ENCODE assay signal across 8 mouse cellular contexts in genomic region chr10:58396600-58396999, GRCm38 (mm10). TPM values are rescaled to one million over a fixed set of nuclear protein-coding genes. Genes with fewer than 3 reads are reported as not detected.
DNase-seq lines count a peak whose midpoint lies in the region; ATAC-seq and TF ChIP-seq lines count a peak whose summit lies in the region.

No protein-coding gene starts in this region.

- DNase-seq in layer of hippocampus, adult 2 months (ENCODE audit: low spot score in 2 of 2): no peak
- no peak for DNase-seq in layer of hippocampus, adult 9-11 months
- peak; percentile 94 for DNase-seq in brain, adult 2 months (ENCODE audit: low read depth, low spot score)
- peak; percentile 66 to 77 for DNase-seq in cerebellum, postnatal 14 days
- peak; percentile 26 to 52 for DNase-seq in heart, postnatal 14 days
- no peak for DNase-seq in retina, postnatal 1 day
- no peak for DNase-seq in kidney, postnatal 25 days

- TF ChIP-seq CTCF in layer of hippocampus, adult 2 months (conservative IDR thresholded peaks at IDR 0.05): no peak

- no peak overlapping the region for H3K4me3 ChIP-seq in layer of hippocampus, adult 2 months

- intact Hi-C loops in heart, postnatal 14 days (cut with DNase I): loop anchor here (2.0 kb wide), 1 partner anchor 14 kb away; no protein-coding TSS in a partner anchor

- peak overlapping the region; percentile 61 for H3K27ac ChIP-seq in layer of hippocampus, adult 2 months

- no peak for ATAC-seq in erythroid progenitor cell, adult 5-6 weeks (replicated peaks; ENCODE audit: low FRiP score, poor library complexity, severe bottlenecking)

RNA-seq across cellular contexts. Expression of gene Ranbp2, which starts 50.1 kb away (rescaled TPM):
- 10 to 100 TPM; 78.2 to 81.5 TPM for total RNA-seq in layer of hippocampus, adult 2 months (2021)
- total RNA-seq in heart, postnatal 14 days (2021): 10 to 100 TPM; 52.6 to 54.4 TPM
- total RNA-seq in erythroid progenitor cell, adult 5-6 weeks (2015; ENCODE audit: low replicate concordance): 126 and 148 TPM in 2 replicates
- 169 and 178 TPM in 2 replicates for total RNA-seq in erythroid progenitor cell, adult 5-6 weeks (2017; ENCODE audit: low replicate concordance)

Comparison
In these comparisons a context has a peak if more than half of its experiments do, and no peak if none do; other contexts are left out.
1. DNase-seq: peak in brain, adult 2 months (single experiment), cerebellum, postnatal 14 days (2 of 2) and heart, postnatal 14 days (2 of 2); none in layer of hippocampus, adult 2 months (0 of 2), layer of hippocampus, adult 9-11 months (single experiment), retina, postnatal 1 day (single experiment) and kidney, postnatal 25 days (0 of 2).